Mouse (Mus musculus) lung, adult 2 months (tissue): ENCODE measurements at regions not wholly inside any gene's neighbourhood (a gene's known extent, or its start where the extent isn't known, plus 50 kb on each side); places are given as distances from the start of the nearest gene placed in this dataset.

ENCODE experiments used
- DNase-seq: peaks from one replicate; pipeline ENCODE4 v3.0.0; 2022
- H3K4me1 ChIP-seq: fragments of 200-500 bp; 2 replicates; pipeline ENCODE4 v1.6.1; 2011; ENCODE audit warnings: low read length; ENCODE audit not compliant: control insufficient read depth, insufficient read depth
- H3K4me3 ChIP-seq: fragments of 200-500 bp; replicated peaks from 2 replicates; pipeline ENCODE3; 2011; ENCODE audit warnings: low read depth, mild to moderate bottlenecking, control low read depth, low read length; ENCODE audit errors: extremely low read depth
- CTCF ChIP-seq: fragments of 200-500 bp; IDR thresholded peaks from 2 replicates; pipeline ENCODE4 v1.5.1; 2011; ENCODE audit warnings: mild to moderate bottlenecking, low read length, control low read depth; ENCODE audit not compliant: insufficient read depth
- POLR2A ChIP-seq: fragments of 200-500 bp; IDR thresholded peaks from 2 replicates; pipeline ENCODE4 v1.6.1; 2011; ENCODE audit warnings: low read depth, mild to moderate bottlenecking, control low read depth, low read length, borderline replicate concordance; ENCODE audit errors: extremely low read depth
- WGBS: fragments of 180-500 bp; shearing (Covaris S2); methylation state at CpG from one replicate; pipeline ENCODE4 v1.1.7; 2018; 5-methylcytosine and 5-hydroxymethylcytosine counted together

DNA sequence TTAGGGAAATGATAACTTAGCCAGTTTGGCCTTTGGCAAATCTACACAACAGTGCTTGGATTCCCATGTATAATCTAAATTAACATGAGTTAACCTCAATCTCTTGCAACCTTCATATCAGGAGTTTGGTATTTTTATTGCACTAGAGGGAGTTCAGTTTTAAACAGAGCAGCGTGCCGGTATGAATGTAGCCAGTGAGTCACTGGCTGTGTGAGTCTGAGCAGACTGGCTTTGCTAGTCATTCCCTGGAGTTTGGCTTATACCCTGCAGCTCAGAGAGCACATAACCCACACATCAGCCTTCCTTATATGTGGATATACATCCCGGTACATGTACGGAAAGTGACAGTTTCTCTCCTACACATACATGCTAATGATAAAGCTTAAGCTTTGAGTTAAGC is 360.6 kb upstream of the Runx1 start:
- Histone ChIP-seq H3K4me3 (no peak overlapping the region), H3K4me1 (no peaks in the 10 kb centered on the region)
- WGBS = 86% methylated on average over 4 of the region's 4 CpGs
- DNase-seq = no peak
- TF ChIP-seq POLR2A = no peak

DNA sequence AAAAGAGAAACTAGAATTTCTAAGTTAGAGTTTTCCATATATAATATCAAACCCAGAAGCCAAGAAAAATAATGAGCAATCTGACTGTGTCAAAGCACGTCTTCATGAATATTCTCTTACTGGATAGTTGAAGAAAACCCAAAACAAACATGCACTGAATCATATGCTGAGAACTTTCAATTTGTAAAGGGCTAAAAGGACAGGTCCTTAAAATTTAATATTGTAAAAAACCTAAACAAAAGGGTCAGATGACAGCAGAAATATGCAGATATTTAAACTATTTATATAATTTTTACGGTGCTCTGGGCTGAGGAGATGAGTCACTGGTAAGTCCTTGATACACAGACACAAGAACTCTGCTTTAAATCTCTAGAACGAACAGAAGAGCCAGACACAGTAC is 356.7 kb upstream of the Runx1 start:
- TF ChIP-seq CTCF (no peak), POLR2A (no peak)
- no peak for DNase-seq
- WGBS = 61% methylated on average over 3 of the region's 3 CpGs
- H3K4me3 ChIP-seq = no peak overlapping the region
- no peaks in the 10 kb centered on the region for H3K4me1 ChIP-seq

DNA sequence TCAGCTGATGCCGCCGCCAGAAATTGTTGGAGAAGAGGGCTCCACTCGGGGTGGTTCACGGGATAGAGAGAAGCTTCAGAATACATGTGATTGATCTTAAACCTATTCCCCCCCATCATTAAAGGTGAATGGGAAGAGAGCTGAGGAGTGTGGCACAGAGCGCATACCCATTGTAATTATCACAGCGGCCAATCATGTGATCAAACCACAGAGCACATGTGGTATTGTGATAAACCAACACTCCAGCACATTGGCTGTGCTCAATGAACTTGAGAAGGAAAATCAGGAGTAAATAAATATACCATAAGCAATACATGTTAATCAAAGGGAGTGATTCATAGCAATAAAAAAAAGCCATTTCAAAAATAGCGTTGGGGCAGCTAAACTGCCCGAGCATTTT is 355.5 kb upstream of the Runx1 start:
- no peak for TF ChIP-seq CTCF
- no peak for TF ChIP-seq POLR2A
- no peak for DNase-seq
- H3K4me1 ChIP-seq = no peaks in the 10 kb centered on the region
- 94% methylated on average over 8 of the region's 8 CpGs for WGBS
- no peak overlapping the region for H3K4me3 ChIP-seq

DNA sequence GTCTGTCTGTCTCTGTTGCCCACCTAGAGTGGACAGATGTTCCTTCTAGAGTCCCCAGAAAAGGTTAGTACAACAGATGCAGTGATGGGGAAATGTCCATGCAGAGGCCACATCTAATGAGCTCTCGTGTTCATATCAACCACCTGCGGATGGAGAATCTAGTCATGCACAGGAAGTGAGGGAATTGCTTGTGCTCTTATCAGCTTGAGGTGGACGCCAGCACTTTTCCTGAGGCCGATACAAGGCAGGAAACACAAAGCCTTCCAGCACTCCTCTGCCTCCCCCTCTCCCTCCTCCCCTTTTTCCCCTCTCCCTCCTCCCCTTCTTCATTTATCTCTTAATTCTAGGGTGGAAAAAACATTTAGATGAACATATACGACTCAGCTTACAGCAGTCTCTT is 354.3 kb upstream of the Runx1 start:
- Histone ChIP-seq H3K4me3 (no peak overlapping the region), H3K4me1 (no peaks in the 10 kb centered on the region)
- 40% methylated on average over 5 of the region's 5 CpGs for WGBS
- TF ChIP-seq CTCF (no peak), POLR2A (no peak)
- no peak for DNase-seq

DNA sequence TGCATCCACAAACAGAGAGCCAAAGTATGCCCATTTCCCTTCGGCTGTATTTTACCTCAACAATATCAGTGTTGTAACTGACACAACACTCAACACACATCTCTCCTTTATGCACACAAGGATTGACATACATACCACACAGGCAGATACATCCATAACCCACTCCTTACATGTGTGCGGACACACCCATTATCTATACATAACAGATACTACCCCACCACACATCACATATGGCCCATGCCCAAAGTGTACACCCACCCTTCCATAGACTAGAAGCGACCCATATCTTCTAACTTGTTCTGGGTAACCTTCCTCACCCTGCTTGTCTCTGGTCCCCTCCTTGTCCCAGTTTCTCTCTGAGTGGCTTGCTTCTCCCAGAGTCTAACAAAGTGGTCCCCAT is 340.7 kb upstream of the Runx1 start:
- 93% methylated on average over 3 of the region's 3 CpGs for WGBS
- H3K4me3 ChIP-seq = no peak overlapping the region
- H3K4me1 ChIP-seq = no peaks in the 10 kb centered on the region
- TF ChIP-seq POLR2A (no peak), CTCF (no peak)
- DNase-seq = no peak

DNA sequence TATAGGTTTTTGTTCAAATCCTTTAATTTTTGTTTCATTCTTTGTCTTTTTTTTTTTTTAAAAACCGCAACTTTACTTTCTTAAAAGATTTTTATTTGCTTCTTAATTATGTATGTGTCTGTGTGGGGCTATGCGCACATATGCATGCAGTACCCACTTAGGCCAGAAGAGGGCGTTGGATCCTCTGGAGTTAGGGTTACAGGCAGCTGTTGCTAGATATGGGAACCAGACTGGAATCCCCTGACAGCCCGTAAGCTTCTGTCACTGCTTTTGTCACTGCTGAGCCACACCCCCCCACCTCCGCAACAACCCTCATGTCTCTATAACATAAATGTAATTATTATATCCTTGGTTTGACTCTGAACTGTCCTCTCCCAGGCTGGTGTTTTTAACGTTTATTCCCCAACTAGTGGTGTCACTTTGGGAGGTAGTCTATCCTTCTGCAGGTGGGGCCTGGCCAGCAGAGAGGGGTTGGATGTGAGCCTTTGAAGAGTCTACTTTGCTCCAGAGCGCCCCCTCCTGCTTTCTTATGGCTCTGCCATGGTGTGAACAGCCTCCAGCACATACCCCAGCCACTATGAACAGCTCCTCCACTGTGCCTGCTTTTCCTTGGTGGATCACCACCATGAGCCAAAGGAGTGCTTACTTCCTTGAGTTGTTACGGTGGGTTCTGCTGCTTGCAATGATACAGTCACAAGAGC is 332.7 kb upstream of the Runx1 start:
- H3K4me3 ChIP-seq = no peak overlapping the region
- H3K4me1 ChIP-seq = no peaks in the 10 kb centered on the region
- DNase-seq = no peak
- TF ChIP-seq POLR2A (no peak), CTCF (0 out of 2 replicates have a peak, but pooled peaks have one; percentile 6)
- 84% methylated on average over 8 of the region's 8 CpGs for WGBS

GRCm38 (mm10) chr16:93153545-93154329 is 327.8 kb upstream of the Runx1 start:
- Histone ChIP-seq H3K4me1 (no peaks in the 10 kb centered on the region), H3K4me3 (no peak overlapping the region)
- TF ChIP-seq POLR2A (no peak), CTCF (no peak)
- WGBS = 68% methylated on average over 14 of the region's 14 CpGs
- DNase-seq = no peak

DNA sequence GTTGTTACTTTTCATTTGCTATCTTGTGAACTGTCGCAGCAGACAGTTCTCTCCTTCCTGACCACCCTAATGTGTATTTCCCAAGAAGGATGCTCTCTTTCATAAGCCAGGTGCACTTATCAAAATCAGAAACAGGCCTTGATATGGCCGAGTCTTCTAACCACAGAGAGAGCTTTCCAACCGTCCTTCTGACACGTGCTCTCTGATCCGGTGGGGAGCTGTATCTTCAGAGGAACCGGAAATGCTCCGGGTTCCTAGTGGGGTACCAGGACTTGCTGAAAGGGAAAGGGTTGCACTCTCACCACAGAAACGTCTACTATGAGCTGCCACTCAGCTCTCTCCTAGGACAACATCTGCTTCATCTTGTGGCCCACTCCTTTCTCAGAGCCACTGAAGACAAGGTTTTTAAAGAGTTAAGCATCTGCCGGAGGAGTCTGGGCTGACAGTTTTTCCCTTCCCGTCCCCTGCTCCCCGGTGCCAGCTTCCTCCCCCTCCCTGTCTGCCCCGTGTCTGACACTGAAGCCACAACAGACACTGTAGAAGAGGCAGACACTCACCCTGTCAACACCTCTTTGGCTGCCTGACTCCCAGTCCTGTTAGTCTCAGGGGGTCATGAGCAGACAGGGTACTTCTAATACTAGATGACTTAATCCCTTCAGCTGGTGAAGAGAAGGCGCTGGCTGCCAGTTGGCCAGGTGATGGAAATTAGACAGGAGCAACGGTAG is 327.0 kb upstream of the Runx1 start:
- no peak for DNase-seq
- WGBS = 21% methylated on average over 14 of the region's 14 CpGs
- Histone ChIP-seq H3K4me3 (no peak overlapping the region), H3K4me1 (no peaks in the 10 kb centered on the region)
- TF ChIP-seq POLR2A (no peak), CTCF (no peak)

- TF ChIP-seq POLR2A = no peak
- no peak for TF ChIP-seq CTCF
- Histone ChIP-seq H3K4me1 (no peaks in the 10 kb centered on the region), H3K4me3 (no peak overlapping the region)
- WGBS = 100% methylated on average over 1 of the region's 1 CpGs
- DNase-seq = no peak
Observed at GRCm38 (mm10) chr16:93152057-93152456, 326.1 kb upstream of the Runx1 start.

GRCm38 (mm10) chr16:93151652-93152051 is 325.7 kb upstream of the Runx1 start:
- 94% methylated on average over 2 of the region's 2 CpGs for WGBS
- no peak for TF ChIP-seq POLR2A
- no peak for TF ChIP-seq CTCF
- Histone ChIP-seq H3K4me3 (no peak overlapping the region), H3K4me1 (no peaks in the 10 kb centered on the region)
- no peak for DNase-seq
